Mouse (Mus musculus): ENCODE results near the gene Sh3bgrl.

The Sh3bgrl gene

DNA sequence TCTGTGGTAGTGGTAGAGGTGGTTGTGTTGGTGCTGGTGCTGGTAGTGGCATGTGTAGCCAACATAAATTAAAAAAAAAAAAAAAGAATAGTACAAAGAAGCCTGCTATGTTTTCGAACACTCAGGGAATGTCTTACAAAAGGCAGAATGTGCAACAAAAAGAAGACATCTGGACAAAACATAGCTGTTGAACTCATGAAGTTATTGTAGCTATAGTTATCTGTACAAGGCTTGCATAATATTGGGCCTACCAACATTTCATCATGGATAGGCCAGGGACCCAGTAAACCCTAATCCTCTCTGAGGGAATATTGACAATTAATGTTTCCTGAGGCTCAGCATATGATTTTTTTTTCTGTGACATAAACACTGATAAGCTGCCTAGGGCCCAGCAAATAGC, 37.3 kb downstream of the Sh3bgrl start:
- DNase-seq = no peak

DNA sequence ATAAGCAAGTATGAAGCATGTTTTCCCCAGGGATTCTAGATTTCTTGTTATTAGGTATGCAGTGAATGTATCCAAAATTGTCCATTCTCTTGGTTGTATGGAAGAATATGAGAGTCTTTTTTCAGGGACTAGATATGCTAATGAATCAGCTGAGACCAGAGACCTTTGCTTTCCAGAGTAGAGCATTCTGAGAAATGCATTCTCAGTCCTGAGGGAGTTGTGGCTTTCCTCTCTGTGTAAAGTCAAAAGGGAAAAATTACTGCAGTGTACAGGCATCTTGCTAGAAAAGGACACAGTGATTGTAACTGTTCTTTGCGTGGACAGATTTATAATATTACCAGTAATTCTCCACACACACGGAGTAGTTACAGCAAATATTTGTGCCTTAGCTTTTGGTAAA, 38.3 kb downstream of the Sh3bgrl start:
- DNase-seq = no peak

DNA sequence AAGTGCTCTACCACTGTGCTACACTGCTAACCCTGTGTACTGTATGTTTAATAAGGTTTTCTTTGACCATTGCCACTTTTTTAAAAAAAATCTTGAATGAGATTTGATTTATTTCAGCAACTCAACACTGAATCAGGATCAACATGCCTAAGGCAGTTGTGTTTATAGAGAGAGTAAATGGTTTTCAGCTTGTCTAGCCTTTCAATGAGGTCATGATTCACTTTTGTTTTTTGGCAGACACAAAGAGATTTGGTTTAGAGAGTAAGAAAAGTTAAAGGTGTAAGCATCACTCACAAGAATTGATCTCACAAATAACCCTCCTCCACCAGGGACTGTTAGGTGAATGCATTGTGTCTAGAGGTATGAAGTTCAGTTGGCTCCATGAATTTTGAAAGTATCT, 41.1 kb downstream of the Sh3bgrl start:
- no peak for DNase-seq

DNA sequence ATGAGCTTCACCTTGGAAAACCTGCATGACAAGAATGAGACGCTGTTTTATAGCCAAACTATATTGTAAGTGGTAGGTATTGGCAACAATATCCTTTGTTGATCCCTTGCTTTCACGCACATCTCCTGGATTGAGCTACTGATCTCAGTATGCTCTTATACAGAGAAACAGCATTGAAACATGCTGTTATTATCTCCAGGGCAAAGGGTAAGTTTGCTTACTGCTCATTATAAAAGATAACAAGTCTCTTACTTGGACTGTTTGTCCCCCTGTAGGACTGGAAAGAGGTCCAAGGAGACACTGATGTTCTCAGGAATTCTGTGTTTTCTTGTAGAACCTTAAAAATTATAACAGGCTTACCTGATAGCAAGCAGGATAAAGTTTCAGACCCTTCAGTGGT, 41.7 kb downstream of the Sh3bgrl start:
- DNase-seq = no peak

DNA sequence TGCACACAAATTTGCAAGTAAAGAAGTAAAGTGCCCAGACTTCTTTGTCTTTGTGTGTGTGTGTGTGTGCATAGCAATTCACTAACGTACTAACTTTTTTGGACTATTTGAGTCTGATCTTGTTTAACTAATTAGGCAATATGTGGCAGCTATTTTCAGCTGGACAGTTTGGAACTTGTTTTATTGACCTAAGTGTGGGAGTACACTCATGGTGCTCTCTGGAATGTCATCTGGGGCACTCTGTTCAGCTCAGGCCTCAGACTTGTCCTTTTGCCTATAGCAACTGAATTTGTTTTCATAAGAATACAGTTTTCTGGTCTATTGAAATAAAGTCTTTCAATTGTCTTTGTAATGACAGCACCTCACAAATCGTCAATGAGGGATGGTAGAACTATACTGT, 42.1 kb downstream of the Sh3bgrl start:
- no peak for DNase-seq

DNA sequence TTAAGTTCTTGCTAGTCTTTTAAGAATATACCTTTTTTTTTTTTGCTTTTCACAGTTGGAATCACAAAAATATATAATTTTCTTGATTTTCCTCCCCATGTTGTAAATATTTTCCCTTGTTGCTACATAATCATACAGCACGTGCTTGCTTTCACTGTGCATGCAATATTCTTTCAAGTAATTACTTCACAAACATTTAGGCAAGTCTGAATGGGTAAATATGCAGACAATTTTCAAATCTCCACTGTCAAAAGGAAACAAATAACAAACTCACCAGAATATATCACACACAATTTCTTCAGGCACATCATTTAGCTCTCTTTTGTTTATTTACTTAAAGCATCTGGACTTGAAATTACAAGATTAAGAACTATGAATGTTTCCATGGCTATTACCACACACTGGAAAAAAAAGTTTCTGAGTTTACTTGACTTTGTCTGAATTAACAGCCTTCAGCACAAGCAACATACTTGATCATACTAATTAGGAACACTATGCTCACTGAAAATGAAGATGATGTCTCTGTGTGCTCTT, 46.2 kb downstream of the Sh3bgrl start:
- DNase-seq = no peak

- no peak for DNase-seq
Measured at GRCm38 (mm10) chrX:109142281-109142680, 47.1 kb downstream of the Sh3bgrl start.

DNA sequence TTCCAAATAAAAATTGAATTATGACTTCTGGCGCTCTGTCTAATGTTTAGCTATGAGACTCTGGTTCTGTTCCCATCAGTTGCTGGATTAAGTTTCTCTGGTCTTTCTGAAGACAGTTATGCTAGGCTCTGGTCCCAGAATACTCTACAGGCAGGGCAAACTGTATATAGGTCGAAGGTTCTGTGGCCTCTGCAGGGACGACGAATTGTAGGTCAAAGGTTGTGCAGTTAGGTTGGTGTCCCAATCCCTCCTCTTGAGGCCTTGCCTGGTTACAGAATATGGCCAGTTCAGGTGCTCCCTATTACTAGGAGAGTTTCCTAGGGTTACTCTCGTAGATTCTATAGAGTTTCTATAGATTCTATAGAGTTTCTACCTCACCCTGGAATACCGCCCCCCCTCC, 50.6 kb downstream of the Sh3bgrl start:
- DNase-seq = no peak

GRCm38 (mm10) chrX:109147108-109147507, 51.9 kb downstream of the Sh3bgrl start:
- DNase-seq = no peak

- DNase-seq = no peak
Measured at GRCm38 (mm10) chrX:109151228-109151627, 56.1 kb downstream of the Sh3bgrl start.

DNA sequence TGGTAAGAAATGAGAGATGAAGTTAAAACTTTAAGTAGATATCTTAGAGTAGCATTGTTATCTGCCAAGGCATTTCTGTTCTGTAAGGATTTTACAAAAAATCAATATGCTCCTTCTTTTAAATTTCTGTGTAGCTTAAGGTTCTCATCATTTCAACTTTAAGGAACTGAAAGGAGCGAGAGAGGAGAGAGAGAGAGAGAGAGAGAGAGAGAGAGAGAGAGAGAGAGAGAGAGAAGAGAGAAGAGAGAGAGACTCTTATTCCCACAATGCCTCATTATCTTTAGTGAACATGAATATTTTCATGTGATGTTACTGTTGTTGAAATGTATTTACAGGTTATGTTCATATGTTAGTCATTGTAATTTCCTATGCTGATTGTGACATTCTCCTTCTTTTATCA, 65.2 kb downstream of the Sh3bgrl start:
- DNase-seq = no peak

DNA sequence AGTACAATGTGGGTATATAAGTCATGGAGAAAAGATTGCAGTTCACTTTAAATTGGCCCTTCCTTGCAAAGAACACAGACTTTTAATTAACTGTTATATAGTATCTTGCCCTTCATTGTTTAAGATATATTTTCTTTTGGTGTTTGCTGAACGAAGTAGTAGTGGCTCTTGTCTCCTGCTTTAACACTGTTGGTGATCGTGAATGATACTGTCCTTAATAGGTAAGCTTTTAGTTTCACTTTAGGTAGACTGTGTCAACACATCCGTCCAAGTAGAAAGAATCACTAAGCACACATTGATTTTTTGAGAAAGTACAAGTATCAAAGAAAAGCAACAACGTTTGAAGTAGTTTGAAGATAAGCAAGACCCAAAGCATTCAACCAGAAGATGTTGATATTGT, 65.7 kb downstream of the Sh3bgrl start:
- DNase-seq = no peak

DNA sequence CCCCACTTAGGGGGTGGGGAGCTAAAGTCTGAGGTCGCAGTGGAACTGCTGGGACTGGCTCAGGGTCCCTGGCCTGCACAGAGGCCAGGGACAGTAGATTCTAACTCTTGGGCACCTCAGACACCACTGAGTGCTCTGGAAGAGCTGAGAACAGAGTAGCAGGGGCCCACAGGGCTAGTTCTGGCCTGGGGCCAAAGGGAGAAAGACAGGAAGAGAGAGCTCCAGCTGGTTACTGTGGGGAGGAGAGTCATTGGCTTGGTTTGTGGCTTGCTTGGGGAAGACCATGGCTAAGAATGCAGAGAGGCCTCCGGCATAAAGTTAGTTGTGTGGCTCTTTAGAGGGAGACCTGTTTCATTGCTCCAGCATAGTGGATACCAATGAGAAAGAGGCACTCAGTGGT, 79.9 kb downstream of the Sh3bgrl start:
- DNase-seq = no peak

DNA sequence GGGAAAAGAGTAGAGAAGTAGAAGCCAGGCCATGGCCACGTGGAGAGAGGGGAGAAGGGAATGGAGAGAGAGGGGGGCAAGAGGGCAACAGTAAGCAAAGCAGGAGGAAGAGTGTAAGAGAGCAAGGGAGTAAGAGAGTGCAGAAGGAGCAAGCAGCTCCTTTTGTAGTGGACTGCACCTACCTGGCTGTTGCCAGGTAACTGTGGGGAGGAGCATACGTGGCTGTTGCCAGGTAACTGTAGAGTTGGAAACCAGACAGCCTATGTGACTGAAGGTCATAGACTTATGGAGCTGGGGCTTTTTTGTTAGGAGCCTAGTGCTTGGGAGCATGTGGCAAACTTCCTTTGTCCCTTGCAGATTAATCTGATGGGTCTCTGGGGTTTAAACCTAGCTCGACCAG, 80.3 kb downstream of the Sh3bgrl start:
- no peak for DNase-seq

- DNase-seq = no peak
Measured at GRCm38 (mm10) chrX:109184706-109185478, 89.7 kb downstream of the Sh3bgrl start.

DNA sequence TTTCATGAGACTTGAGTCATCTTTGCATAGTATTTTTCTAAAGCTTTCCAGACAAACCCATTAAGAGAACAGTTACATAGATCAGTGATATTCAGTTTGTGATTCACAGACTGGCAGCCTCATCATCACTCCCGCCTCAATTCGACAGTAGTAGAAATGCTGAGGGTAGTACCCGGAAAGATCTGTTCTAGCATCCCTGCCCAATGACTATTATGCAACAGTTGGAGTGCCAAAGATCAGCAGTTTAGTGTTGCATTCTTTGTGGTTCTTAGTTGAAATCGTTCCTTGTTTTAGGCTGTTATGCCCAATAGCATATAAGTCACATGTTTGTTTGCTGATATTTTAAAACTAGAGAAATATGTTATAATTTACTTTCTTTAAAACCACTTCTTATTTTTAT, 94.4 kb downstream of the Sh3bgrl start:
- no peak for DNase-seq

DNA sequence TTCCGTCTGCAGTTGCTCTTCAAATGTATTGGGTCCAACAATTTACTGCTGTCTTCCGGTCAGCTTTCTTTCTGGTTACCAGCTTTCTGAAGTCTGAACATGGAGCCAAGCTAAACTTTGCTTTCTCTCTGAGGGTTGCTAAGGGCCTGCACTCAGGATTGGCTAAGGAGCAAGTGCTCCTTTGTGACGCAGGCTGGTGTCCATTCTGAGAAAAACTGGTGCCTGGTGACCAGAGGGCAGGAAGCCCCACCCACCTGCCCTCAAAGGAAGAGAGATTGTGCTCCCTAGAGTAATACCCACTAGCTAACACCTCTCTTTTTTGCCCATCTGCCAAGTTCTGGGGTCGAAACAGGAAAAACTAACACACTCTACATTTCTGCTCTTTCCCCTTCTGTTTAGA, 95.8 kb downstream of the Sh3bgrl start:
- no peak for DNase-seq

DNA sequence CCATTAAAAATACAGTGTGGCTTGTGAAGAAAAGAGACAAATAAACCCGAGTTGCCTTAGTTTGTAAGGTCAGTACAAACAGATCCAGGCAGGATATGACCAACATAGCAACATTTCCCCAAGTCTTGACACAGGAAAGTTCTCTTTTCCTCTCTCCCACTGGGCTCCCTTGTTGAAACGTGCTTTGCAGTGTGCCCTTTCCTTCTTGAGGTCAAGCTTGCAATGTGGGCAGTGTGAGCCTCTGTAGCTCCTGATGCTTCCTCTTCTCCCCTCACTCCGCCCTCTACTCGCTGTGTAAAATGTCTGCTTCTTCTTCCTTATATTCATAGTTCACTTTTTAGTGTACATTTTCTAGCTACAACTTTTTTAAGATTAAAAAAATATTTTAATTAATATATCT, 96.3 kb downstream of the Sh3bgrl start:
- no peak for DNase-seq

DNA sequence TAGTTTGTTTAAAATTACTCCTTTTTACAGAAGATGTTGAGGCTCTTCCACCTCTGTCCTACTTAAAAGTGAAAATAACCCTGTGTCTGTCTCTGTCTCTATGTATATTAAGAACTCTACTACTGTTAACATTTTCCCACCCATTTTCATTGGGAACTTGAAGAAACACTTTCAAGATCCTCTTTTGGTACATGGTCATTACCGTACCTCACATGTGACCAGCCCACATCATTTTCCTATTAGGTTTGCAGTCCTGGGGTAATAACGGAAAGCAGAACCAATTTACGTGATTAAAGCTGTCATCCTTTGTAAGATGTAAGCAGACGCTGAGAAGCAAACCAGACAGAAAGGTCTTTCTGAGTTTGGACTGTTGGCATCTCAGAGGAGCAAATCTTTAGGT, 101.3 kb downstream of the Sh3bgrl start, which contains the start of gene Gm6377:
Gene Gm6377, plus strand, starts transcription at position 289 of the 400 bp plus-strand sequence.
- no peak for DNase-seq

DNA sequence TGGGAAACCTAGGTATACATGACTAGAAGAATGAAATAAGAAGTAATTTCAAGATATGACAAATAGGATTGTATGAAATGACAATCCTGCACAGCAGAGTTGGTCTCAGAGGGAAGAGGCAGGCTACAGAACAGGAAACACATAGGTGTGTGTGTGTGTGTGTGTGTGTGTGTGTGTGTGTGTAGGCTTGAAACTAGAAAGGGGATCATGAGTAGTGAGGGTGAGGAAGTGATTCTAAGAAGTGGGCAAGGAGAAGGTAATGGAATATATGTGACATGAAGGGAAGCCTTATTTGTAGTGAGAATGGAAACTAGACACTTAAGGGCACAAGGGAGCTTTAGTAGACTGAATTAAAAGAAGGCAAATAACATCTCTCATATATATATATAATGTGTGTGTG, 112.7 kb downstream of the Sh3bgrl start:
- no peak for DNase-seq

- no peak for DNase-seq
Measured at GRCm38 (mm10) chrX:109228720-109229119, 133.6 kb downstream of the Sh3bgrl start.

DNA sequence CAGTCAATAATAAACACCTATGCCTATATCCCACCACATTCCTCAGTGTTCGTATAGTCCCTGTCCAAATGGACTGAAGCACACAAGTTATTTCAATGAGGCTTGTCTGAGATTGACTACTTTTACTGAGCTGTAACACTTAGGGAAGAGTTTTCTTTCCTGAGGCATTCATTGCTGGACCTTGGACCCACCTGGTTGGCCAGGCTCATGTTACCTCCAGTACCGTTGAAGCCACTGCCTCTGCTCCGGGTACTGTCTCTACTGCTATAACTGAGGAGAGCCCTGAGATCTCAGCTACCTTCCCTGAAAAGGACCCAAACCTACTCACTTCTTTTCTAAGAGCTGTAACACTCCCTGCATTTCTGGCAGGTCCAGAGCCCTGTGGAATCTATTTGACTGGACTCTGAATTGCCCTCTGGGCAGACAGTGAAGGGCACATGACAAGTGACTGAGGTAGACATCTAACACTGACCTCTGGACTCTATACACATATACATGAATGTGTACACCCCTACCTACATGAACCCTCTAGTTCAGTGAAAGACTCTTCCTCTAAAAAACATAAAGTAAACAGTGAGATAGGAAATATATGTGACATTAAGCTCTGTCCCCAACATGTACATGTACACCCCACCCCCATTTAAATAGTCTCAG, 140.3 kb downstream of the Sh3bgrl start:
- no peak for DNase-seq

DNA sequence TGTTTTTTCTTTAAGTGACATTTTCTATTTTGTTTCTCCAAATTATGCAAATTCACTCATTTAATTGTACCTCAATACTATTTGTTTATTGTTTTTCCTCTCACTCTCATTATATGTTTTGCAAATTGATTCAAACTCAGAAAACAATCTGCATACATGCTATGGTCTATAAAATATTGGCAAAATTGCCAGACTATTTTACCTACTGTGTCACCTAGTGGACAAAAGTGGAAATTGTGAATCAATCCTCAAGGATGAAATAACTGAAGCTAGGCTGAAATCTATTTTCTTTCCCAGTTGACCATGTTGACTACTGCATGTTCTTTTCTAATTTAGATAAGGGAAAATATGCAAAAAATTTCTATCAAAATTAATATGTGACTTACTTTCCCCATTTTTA, 143.0 kb downstream of the Sh3bgrl start:
- no peak for DNase-seq

All from right cerebral cortex, postnatal 25 days (tissue).